Mouse (Mus musculus) bone marrow macrophage, adult 2 months (primary cell): Measurements from ENCODE around the gene Kdm4a. TPM values are rescaled to one million over a fixed set of nuclear protein-coding genes. Genes with fewer than 3 reads are reported as not detected.

ENCODE experiments used
- H3K27ac ChIP-seq: 2 replicates; pipeline ENCODE4 v1.5.1; 2012; ENCODE audit warnings: low read depth, low read length; ENCODE audit not compliant: insufficient read depth
- H3K4me1 ChIP-seq: 2 replicates; pipeline ENCODE4 v1.6.1; 2012; ENCODE audit warnings: low read length; ENCODE audit not compliant: control insufficient read depth, insufficient read depth
- H3K4me3 ChIP-seq: 2 replicates; pipeline ENCODE4 v1.5.1; 2012; ENCODE audit warnings: mild to moderate bottlenecking, low read length, moderate library complexity; ENCODE audit not compliant: insufficient read depth
- CTCF ChIP-seq: IDR thresholded peaks from 2 replicates; pipeline ENCODE4 v1.5.1; 2012; ENCODE audit warnings: low read depth, mild to moderate bottlenecking, low read length, moderate library complexity
- POLR2A ChIP-seq: IDR thresholded peaks from 2 replicates; pipeline ENCODE4 v1.6.1; 2012; ENCODE audit warnings: mild to moderate bottlenecking, low read depth, low read length, borderline replicate concordance
- polyA plus RNA-seq: library from polyadenylated mRNA; stranded (reverse); fragments of >200 nt; gene quantifications from 2 replicates; pipeline ENCODE4 v1.2.4, GENCODE M21; 2012; ENCODE audit not compliant: missing spikeins, insufficient read depth, insufficient read length

Gene Kdm4a
- polyA plus RNA-seq, 1 experiment, result 30.9 TPM

DNA sequence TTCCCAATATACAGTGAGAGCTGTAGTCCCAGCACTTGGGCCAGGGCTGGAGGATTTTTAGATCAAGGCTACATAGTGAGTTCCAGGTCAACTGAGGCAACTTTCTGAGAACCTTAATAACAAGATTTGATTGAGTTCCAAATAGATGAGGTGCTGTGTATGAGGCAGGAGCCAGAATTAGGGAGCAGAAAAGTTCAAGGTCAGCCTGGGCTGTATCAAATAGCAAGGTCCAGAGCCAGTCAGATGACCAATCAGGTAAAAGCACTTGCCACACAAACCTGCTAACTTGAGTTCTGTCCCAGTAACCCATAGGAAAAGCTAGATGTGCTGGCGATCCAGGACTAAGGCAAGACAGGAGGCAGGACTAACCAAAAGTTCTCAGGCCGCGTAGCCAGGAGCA is 22.2 kb downstream of the Kdm4a start:
- H3K4me1 ChIP-seq, result peaks cover 5% of the 10 kb centered on the region
- H3K27ac ChIP-seq, result no peak overlapping the region
- H3K4me3 ChIP-seq, result no peak overlapping the region
- no peak for TF ChIP-seq POLR2A
- no peak for TF ChIP-seq CTCF

- no peak for TF ChIP-seq CTCF
- no peak for TF ChIP-seq POLR2A
- Histone ChIP-seq H3K4me1 (peaks cover 14% of the 10 kb centered on the region), H3K27ac (no peak overlapping the region), H3K4me3 (no peak overlapping the region)
Observed at GRCm38 (mm10) chr4:118156559-118156958, 23.3 kb downstream of the Kdm4a start.

DNA sequence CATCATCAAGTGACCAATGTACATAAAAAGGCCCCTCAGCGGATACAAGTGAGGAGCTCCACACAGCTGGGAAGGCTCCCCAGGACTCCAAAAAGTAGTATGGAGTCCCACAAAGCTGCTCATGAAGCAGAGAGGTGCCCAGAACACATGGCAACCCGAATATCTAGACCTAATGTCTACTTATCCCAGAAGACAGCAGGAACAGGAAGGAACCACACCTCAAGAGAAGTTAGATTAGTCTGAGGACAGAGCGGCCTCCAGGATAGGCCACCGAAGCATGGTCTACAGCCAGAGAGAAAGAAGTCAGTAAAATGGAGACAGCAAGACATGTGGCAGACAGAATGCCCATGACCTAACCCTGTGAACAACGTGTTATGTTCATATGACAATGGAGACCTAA is 25.0 kb downstream of the Kdm4a start:
- no peak overlapping the region for H3K27ac ChIP-seq
- no peak for TF ChIP-seq CTCF
- TF ChIP-seq POLR2A, result no peak
- H3K4me1 ChIP-seq, result peaks cover 14% of the 10 kb centered on the region
- no peak overlapping the region for H3K4me3 ChIP-seq

DNA sequence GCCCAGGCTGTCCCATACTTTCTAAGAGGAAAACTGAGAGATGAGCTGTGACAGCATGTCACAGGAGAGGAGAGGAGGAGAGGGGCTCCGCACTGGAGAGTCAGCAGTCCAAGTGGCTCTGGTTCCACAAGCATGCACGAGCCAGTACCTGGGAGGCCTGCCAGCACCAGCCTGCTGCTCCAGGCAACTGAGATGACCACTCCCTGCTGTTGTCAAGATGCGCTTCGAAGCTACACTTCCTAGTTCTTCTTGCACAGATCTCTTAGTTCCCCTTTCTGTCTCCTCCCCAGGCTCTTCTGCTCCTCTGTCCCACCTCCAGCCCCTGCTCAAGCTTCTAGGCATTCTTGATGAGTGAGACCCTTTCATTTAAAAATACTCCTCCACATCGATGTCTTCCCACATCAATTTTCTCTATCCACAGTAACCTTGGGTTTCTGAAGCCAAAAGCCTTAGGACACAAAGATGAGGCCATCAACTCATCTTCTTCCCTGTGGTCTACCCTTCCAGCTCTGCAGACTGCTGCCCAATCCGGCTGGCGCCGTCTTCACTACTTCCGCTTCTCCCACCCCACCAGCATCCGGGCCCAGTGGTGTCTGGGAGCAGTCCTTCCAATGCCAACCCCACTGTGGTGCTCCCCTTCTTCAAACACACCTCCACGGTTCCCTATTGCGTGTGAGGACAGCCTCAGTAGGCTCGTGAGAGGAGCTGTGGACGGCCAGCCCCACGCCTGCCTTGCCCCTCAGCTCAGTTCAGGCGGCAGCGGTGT is 27.6 kb downstream of the Kdm4a start:
- Histone ChIP-seq H3K4me3 (no peak overlapping the region), H3K27ac (peak overlapping the region; percentile 84)

DNA sequence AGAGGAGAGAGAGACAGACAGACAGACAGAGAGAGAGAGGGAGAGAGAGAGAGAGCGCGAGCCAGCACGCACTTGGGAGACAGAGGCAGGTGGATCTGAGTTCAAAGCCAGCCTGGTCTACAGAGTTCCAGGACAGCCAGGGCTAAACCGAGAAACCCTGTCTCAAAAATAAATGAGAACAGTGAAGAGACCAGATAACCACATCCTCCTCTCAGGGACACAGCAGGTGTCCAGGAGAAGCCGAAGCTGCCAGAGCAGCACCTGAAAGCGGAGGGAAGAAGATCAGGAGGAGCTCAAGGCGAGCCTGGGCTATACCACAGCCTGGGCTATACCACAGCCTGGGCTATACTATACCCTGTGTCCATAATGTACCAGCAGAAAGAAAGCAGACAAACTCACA is 29.0 kb downstream of the Kdm4a start:
- TF ChIP-seq CTCF, result no peak
- H3K27ac ChIP-seq, result no peak overlapping the region
- H3K4me3 ChIP-seq, result no peak overlapping the region
- H3K4me1 ChIP-seq, result peaks cover 14% of the 10 kb centered on the region

More for the DNA sequence above, 27.6 kb downstream of the Kdm4a start:
- TF ChIP-seq POLR2A, result no peak
- no peak for TF ChIP-seq CTCF
- peaks cover 14% of the 10 kb centered on the region for H3K4me1 ChIP-seq

DNA sequence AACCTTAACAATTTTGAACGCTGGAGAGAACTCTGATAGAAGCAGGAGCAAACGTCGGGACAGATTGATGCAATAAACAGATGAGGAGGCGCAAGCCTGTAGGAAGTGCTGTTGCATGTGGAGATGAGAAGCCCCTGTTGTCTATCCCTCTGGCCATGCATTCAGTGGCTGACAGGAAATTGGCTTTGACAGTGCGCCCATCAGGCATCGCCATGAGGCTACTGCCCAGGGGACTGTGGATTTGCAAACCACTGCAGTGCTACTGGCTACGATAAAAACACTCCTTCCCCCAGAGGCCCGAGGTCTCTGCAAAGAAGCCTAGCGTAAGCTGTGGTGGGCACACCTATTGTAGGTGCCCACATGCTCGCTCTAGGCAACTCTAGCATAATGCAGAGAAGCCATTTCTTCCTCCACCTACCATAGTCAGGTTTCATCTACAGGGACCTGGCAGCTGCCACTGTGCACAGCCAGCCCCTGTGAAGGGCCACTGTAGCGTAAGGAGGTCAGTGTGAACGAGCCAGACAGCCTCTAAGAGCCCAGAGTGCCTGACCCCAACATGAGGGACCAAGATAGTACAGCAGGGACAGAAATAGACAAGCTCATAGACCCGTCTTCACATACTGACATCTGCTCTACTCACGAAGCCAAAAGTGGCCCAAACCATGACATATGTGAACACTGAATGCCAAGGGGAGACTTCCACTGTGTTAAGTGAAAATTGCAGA is 29.7 kb downstream of the Kdm4a start:
- Histone ChIP-seq H3K27ac (no peak overlapping the region), H3K4me1 (peaks cover 16% of the 10 kb centered on the region), H3K4me3 (no peak overlapping the region)
- no peak for TF ChIP-seq CTCF
- TF ChIP-seq POLR2A, result no peak

DNA sequence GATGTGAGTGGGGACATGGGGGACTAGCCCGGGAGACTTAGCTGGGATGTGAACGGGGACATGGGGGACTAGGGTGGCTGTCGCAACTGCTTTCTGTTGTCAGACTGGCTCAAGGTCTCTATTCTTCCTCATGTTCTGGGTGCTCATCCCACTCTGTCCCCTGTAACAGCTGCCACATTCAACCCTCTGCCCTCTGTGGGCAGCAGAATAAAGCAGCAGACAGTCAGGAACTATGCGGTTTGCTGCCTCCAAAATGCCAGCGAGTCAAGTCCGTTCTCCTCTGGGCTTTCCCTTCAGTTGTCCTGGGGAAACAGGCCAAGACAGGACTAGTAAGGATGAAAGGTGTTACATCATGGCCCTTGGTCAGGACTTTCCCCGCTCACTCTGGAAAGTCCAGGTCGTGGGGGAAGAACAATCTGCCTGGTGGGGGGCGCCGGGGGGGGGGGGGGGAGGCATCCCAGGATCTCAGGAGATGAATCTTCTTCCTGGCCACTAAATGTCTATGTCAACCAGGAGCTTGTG is 30.7 kb downstream of the Kdm4a start:
- Histone ChIP-seq H3K4me3 (no peak overlapping the region), H3K4me1 (peaks cover 24% of the 10 kb centered on the region), H3K27ac (no peak overlapping the region)
- TF ChIP-seq CTCF (no peak), POLR2A (no peak)

- peaks cover 32% of the 10 kb centered on the region for H3K4me1 ChIP-seq
- no peak overlapping the region for H3K4me3 ChIP-seq
- TF ChIP-seq CTCF (no peak), POLR2A (no peak)
- H3K27ac ChIP-seq, result no peak overlapping the region
Observed at GRCm38 (mm10) chr4:118148317-118148687, 31.5 kb downstream of the Kdm4a start.

GRCm38 (mm10) chr4:118147547-118148316 is 32.1 kb downstream of the Kdm4a start:
- H3K4me3 ChIP-seq, result no peak overlapping the region
- TF ChIP-seq CTCF (no peak), POLR2A (no peak)
- peaks cover 33% of the 10 kb centered on the region for H3K4me1 ChIP-seq
- no peak overlapping the region for H3K27ac ChIP-seq

DNA sequence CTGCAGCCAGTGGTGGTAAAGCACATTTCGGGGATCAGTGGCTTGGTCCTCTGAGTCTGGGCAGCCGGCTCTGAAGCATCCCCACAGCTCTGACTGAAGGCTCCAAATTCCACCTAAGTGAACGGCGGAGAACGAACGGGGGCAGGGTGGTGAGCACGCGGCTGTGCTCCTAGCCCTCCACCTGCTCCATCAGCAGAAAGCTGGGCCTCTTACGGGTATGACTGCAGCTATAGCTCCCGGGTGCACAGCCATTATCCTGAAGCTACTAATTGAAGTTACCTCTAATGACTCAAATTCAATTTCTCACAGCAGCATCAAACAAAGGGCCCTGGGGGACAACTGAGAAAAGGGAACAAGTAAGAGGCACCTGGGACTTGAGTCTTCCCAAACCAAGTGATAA is 32.8 kb downstream of the Kdm4a start:
- Histone ChIP-seq H3K4me3 (no peak overlapping the region), H3K27ac (no peak overlapping the region), H3K4me1 (peaks cover 28% of the 10 kb centered on the region)
- TF ChIP-seq POLR2A (no peak), CTCF (no peak)
